Mouse (Mus musculus): ENCODE results near the gene Kcnk12. TPM values are rescaled to one million over a fixed set of nuclear protein-coding genes. Genes with fewer than 3 reads are reported as not detected.

Kcnk12 gene
- polyA plus RNA-seq, 1 experiment from 2014 or later: 0.14 TPM

- ATAC-seq (ENCODE audit: insufficient number of reproducible peaks, insufficient read depth, low FRiP score, low TSS enrichment, low read depth): no peak
- Histone ChIP-seq H3K27ac (no peak overlapping the region), H3K4me2 (no peak overlapping the region), H3K9ac (replicated peaks) (no peak overlapping the region), H3K4me1 (replicated peaks) (peaks cover 6% of the 10 kb centered on the region), H3K9me3 (no peaks in the 10 kb centered on the region), H3K4me3 (replicated peaks) (no peak overlapping the region), H3K36me3 (peaks cover 85% of the 10 kb centered on the region), H3K27me3 (no peaks in the 10 kb centered on the region)
- 73% methylated on average over 16 of the region's 16 CpGs for WGBS
Measured at GRCm38 (mm10) chr17:87698996-87699765, 98.6 kb downstream of the Kcnk12 start.

DNA sequence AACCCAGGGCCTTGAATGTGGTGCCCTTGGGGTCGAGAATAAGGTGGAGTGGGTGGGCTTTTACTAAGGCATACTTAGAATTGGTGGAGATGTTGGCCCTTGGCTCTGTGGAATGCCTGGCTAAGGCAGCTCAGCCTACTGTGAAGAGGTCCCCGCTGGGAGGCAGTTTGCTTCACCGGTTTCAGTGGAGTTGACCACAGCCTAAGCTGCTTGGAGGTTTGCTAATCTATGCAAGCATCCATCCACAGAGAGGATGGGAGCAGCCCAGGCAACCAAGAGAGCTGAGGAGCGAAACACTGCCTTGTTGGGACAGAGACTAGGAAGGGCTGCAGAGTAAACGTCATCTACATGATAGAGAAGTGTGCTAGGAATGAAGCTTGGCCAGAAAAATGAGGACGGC is 101.0 kb downstream of the Kcnk12 start:
- Histone ChIP-seq H3K4me2 (no peak overlapping the region), H3K36me3 (peaks cover 79% of the 10 kb centered on the region), H3K4me3 (replicated peaks) (no peak overlapping the region), H3K27me3 (no peaks in the 10 kb centered on the region), H3K9ac (replicated peaks) (no peak overlapping the region), H3K27ac (no peak overlapping the region), H3K9me3 (no peaks in the 10 kb centered on the region), H3K4me1 (replicated peaks) (peaks cover 6% of the 10 kb centered on the region)
- 92% methylated on average over 6 of the region's 6 CpGs for WGBS
- ATAC-seq (ENCODE audit: insufficient number of reproducible peaks, insufficient read depth, low FRiP score, low TSS enrichment, low read depth): no peak

- H3K36me3 ChIP-seq: peaks cover 79% of the 10 kb centered on the region
Measured at GRCm38 (mm10) chr17:87695874-87696465, 101.8 kb downstream of the Kcnk12 start.

More at GRCm38 (mm10) chr17:87695874-87696465, 101.8 kb downstream of the Kcnk12 start:
- Histone ChIP-seq H3K4me2 (no peak overlapping the region), H3K27ac (no peak overlapping the region), H3K27me3 (no peaks in the 10 kb centered on the region), H3K4me1 (replicated peaks) (peaks cover 6% of the 10 kb centered on the region), H3K9me3 (no peaks in the 10 kb centered on the region), H3K9ac (replicated peaks) (no peak overlapping the region), H3K4me3 (replicated peaks) (no peak overlapping the region)
- no peak for ATAC-seq (ENCODE audit: insufficient number of reproducible peaks, insufficient read depth, low FRiP score, low TSS enrichment, low read depth)
- WGBS: 95% methylated on average over 11 of the region's 11 CpGs

Other genes starting within 250 kb of the Kcnk12 start
- gene Epcam, start 162.0 kb downstream of the Kcnk12 start, polyA plus RNA-seq (2016; fragmentation: Nextera tagmentation; extraction: Ambion mirVana): 53.0 and 58.6 TPM in 2 replicates
- gene Msh2, start 125.7 kb downstream of the Kcnk12 start, polyA plus RNA-seq (2016; fragmentation: Nextera tagmentation; extraction: Ambion mirVana): 119 and 131 TPM in 2 replicates
- not detected in 2 replicates for gene Rpl36-ps4, start 123.0 kb upstream of the Kcnk12 start, polyA plus RNA-seq (2016; fragmentation: Nextera tagmentation; extraction: Ambion mirVana)
- gene Msh6, start 177.1 kb upstream of the Kcnk12 start, polyA plus RNA-seq (2016; fragmentation: Nextera tagmentation; extraction: Ambion mirVana): 92.9 TPM in 2 replicates